Mouse (Mus musculus): Measurements from ENCODE around the gene Lrrc1. TPM values are rescaled to one million over a fixed set of nuclear protein-coding genes. Genes with fewer than 3 reads are reported as not detected.

The Lrrc1 gene
- polyA plus RNA-seq, 1 experiment from 2014 or later = 22.1 TPM

GRCm38 (mm10) chr9:77513892-77514291 lies 30.8 kb downstream of the Lrrc1 start:
- DNase-seq (ENCODE audit: low spot score) = no peak
- no peak overlapping the region for H3K4me2 ChIP-seq (ENCODE audit: low read length)
- TF ChIP-seq CTCF (IDR thresholded peaks at IDR 0.05; ENCODE audit: low read depth) = no peak
- no peak overlapping the region for H3K9ac ChIP-seq (ENCODE audit: low read depth, low read length)
- no peak overlapping the region for H3K4me3 ChIP-seq (replicated peaks; ENCODE audit: low read depth, low read length)
- H3K27me3 ChIP-seq (ENCODE audit: insufficient read depth, low read length) = no peaks in the 10 kb centered on the region
- 72% methylated on average over 3 of the region's 3 CpGs for WGBS
- H3K27ac ChIP-seq = no peak overlapping the region
- no peaks in the 10 kb centered on the region for H3K36me3 ChIP-seq (ENCODE audit: insufficient read depth, low read length)
- H3K4me1 ChIP-seq (replicated peaks; ENCODE audit: insufficient read depth, low read length) = no peaks in the 10 kb centered on the region
- H3K9me3 ChIP-seq (replicated peaks; ENCODE audit: low read length) = no peaks in the 10 kb centered on the region
- no peak for ATAC-seq (replicated peaks; ENCODE audit: low FRiP score, low read depth)

- H3K9ac ChIP-seq (ENCODE audit: low read depth, low read length) = no peak overlapping the region
- DNase-seq (ENCODE audit: low spot score) (peak; percentile 46), ATAC-seq (replicated peaks; ENCODE audit: low FRiP score, low read depth) (no peak)
- H3K4me1 ChIP-seq (replicated peaks; ENCODE audit: insufficient read depth, low read length) = no peaks in the 10 kb centered on the region
- H3K27ac ChIP-seq = no peak overlapping the region
- H3K4me2 ChIP-seq (ENCODE audit: low read length) = no peak overlapping the region
- H3K27me3 ChIP-seq (ENCODE audit: insufficient read depth, low read length) = no peaks in the 10 kb centered on the region
- 46% methylated on average over 6 of the region's 6 CpGs for WGBS
- no peaks in the 10 kb centered on the region for H3K9me3 ChIP-seq (replicated peaks; ENCODE audit: low read length)
- TF ChIP-seq CTCF (IDR thresholded peaks at IDR 0.05; ENCODE audit: low read depth) = no peak
- no peak overlapping the region for H3K4me3 ChIP-seq (replicated peaks; ENCODE audit: low read depth, low read length)
- no peaks in the 10 kb centered on the region for H3K36me3 ChIP-seq (ENCODE audit: insufficient read depth, low read length)
Observed at GRCm38 (mm10) chr9:77512220-77512619, 32.5 kb downstream of the Lrrc1 start.

- no peaks in the 10 kb centered on the region for H3K36me3 ChIP-seq (ENCODE audit: insufficient read depth, low read length)
- H3K4me3 ChIP-seq (replicated peaks; ENCODE audit: low read depth, low read length) = no peak overlapping the region
- WGBS = 75% methylated on average over 8 of the region's 8 CpGs
- no peak for TF ChIP-seq CTCF (IDR thresholded peaks at IDR 0.05; ENCODE audit: low read depth)
- no peak overlapping the region for H3K27ac ChIP-seq
- H3K4me2 ChIP-seq (ENCODE audit: low read length) = no peak overlapping the region
- DNase-seq (ENCODE audit: low spot score) (no peak), ATAC-seq (replicated peaks; ENCODE audit: low FRiP score, low read depth) (no peak)
- H3K9ac ChIP-seq (ENCODE audit: low read depth, low read length) = no peak overlapping the region
- no peaks in the 10 kb centered on the region for H3K9me3 ChIP-seq (replicated peaks; ENCODE audit: low read length)
- no peaks in the 10 kb centered on the region for H3K27me3 ChIP-seq (ENCODE audit: insufficient read depth, low read length)
- no peaks in the 10 kb centered on the region for H3K4me1 ChIP-seq (replicated peaks; ENCODE audit: insufficient read depth, low read length)
Observed at GRCm38 (mm10) chr9:77510574-77510973, 34.1 kb downstream of the Lrrc1 start.

GRCm38 (mm10) chr9:77507743-77508394 lies 36.8 kb downstream of the Lrrc1 start:
- Histone ChIP-seq H3K4me1 (replicated peaks; ENCODE audit: insufficient read depth, low read length) (no peaks in the 10 kb centered on the region), H3K4me2 (ENCODE audit: low read length) (no peak overlapping the region), H3K9me3 (replicated peaks; ENCODE audit: low read length) (no peaks in the 10 kb centered on the region), H3K9ac (ENCODE audit: low read depth, low read length) (no peak overlapping the region), H3K4me3 (replicated peaks; ENCODE audit: low read depth, low read length) (no peak overlapping the region), H3K27me3 (ENCODE audit: insufficient read depth, low read length) (no peaks in the 10 kb centered on the region), H3K27ac (no peak overlapping the region), H3K36me3 (ENCODE audit: insufficient read depth, low read length) (no peaks in the 10 kb centered on the region)
- 95% methylated on average over 3 of the region's 3 CpGs for WGBS
- ATAC-seq (replicated peaks; ENCODE audit: low FRiP score, low read depth) = no peak
- DNase-seq (ENCODE audit: low spot score) = no peak
- no peak for TF ChIP-seq CTCF (IDR thresholded peaks at IDR 0.05; ENCODE audit: low read depth)

GRCm38 (mm10) chr9:77502548-77503438 lies 41.9 kb downstream of the Lrrc1 start:
- Histone ChIP-seq H3K27me3 (ENCODE audit: insufficient read depth, low read length) (no peaks in the 10 kb centered on the region), H3K4me1 (replicated peaks; ENCODE audit: insufficient read depth, low read length) (no peaks in the 10 kb centered on the region), H3K36me3 (ENCODE audit: insufficient read depth, low read length) (no peaks in the 10 kb centered on the region), H3K4me2 (ENCODE audit: low read length) (no peak overlapping the region), H3K9ac (ENCODE audit: low read depth, low read length) (no peak overlapping the region), H3K4me3 (replicated peaks; ENCODE audit: low read depth, low read length) (no peak overlapping the region), H3K9me3 (replicated peaks; ENCODE audit: low read length) (no peaks in the 10 kb centered on the region), H3K27ac (no peak overlapping the region)
- 60% methylated on average over 14 of the region's 14 CpGs for WGBS
- DNase-seq (ENCODE audit: low spot score) (no peak), ATAC-seq (replicated peaks; ENCODE audit: low FRiP score, low read depth) (no peak)
- TF ChIP-seq CTCF (IDR thresholded peaks at IDR 0.05; ENCODE audit: low read depth) = no peak

- TF ChIP-seq CTCF (IDR thresholded peaks at IDR 0.05; ENCODE audit: low read depth) = no peak
- no peak overlapping the region for H3K27ac ChIP-seq
- H3K9me3 ChIP-seq (replicated peaks; ENCODE audit: low read length) = no peaks in the 10 kb centered on the region
- no peaks in the 10 kb centered on the region for H3K27me3 ChIP-seq (ENCODE audit: insufficient read depth, low read length)
- no peak overlapping the region for H3K9ac ChIP-seq (ENCODE audit: low read depth, low read length)
- no peaks in the 10 kb centered on the region for H3K36me3 ChIP-seq (ENCODE audit: insufficient read depth, low read length)
- no peak overlapping the region for H3K4me3 ChIP-seq (replicated peaks; ENCODE audit: low read depth, low read length)
- ATAC-seq (replicated peaks; ENCODE audit: low FRiP score, low read depth) (no peak), DNase-seq (ENCODE audit: low spot score) (no peak)
- 93% methylated on average over 6 of the region's 6 CpGs for WGBS
- no peak overlapping the region for H3K4me2 ChIP-seq (ENCODE audit: low read length)
- no peaks in the 10 kb centered on the region; the same call in 1 of the 2 replicates for H3K4me1 ChIP-seq (replicated peaks; ENCODE audit: insufficient read depth, low read length)
Observed at GRCm38 (mm10) chr9:77502171-77502547, 42.5 kb downstream of the Lrrc1 start.

All from kidney, postnatal 0 days (tissue).